Mouse (Mus musculus) left cerebral cortex, adult 8-10 months (tissue): ENCODE measurements around the gene Lin37. TPM values are rescaled to one million over a fixed set of nuclear protein-coding genes. Genes with fewer than 3 reads are reported as not detected.

Source experiments
- DNase-seq, 2 experiments: peaks; one replicate each; pipeline ENCODE4 v3.0.0; 2022; ENCODE audit warnings: low spot score in 2 of 2
- total RNA-seq, 4 experiments: library from RNA; stranded (reverse); gene quantifications; 2 replicates each; pipeline ENCODE4 v1.2.4; 2022

The Lin37 gene
- total RNA-seq, 4 experiments from 2014 or later = 33.8 to 45.0 (median 41.1) TPM

- DNase-seq = no peak
Observed at GRCm38 (mm10) chr7:30553810-30554584, 5.6 kb downstream of the Lin37 start.

GRCm38 (mm10) chr7:30553021-30553589 lies 6.5 kb downstream of the Lin37 start:
- DNase-seq = no peak

- peak; percentile 84 to 97 for DNase-seq
Observed at GRCm38 (mm10) chr7:30552102-30553020, 7.3 kb downstream of the Lin37 start, which contains the start of the genes Hspb6 and Proser3. TSS of gene Hspb6 (plus strand) at chr7:30552178. TSS of gene Proser3 (minus strand) at chr7:30552299.

- no peak for DNase-seq
Observed at GRCm38 (mm10) chr7:30551445-30552101, 8.1 kb downstream of the Lin37 start.

- DNase-seq = no peak
Observed at GRCm38 (mm10) chr7:30550603-30551002, 9.0 kb downstream of the Lin37 start.

- no peak for DNase-seq
Observed at GRCm38 (mm10) chr7:30549880-30550279, 9.8 kb downstream of the Lin37 start.

- DNase-seq = no peak
Observed at GRCm38 (mm10) chr7:30544327-30544726, 15.3 kb downstream of the Lin37 start.

GRCm38 (mm10) chr7:30540572-30540971 lies 19.1 kb downstream of the Lin37 start:
- no peak for DNase-seq

- DNase-seq = peak; percentile 88 to 98
Observed at GRCm38 (mm10) chr7:30534633-30535577, 24.7 kb downstream of the Lin37 start, which contains the start of gene Arhgap33. TSS of gene Arhgap33 (minus strand) at chr7:30535060.

GRCm38 (mm10) chr7:30533941-30534632 lies 25.6 kb downstream of the Lin37 start:
- no peak for DNase-seq

GRCm38 (mm10) chr7:30532931-30533330 lies 26.7 kb downstream of the Lin37 start:
- no peak for DNase-seq

GRCm38 (mm10) chr7:30531291-30531815 lies 28.3 kb downstream of the Lin37 start:
- DNase-seq = peak; percentile 58 to 85

- DNase-seq = no peak
Observed at GRCm38 (mm10) chr7:30526981-30527380, 32.7 kb downstream of the Lin37 start.

- no peak for DNase-seq
Observed at GRCm38 (mm10) chr7:30526399-30526798, 33.2 kb downstream of the Lin37 start.

- no peak for DNase-seq
Observed at GRCm38 (mm10) chr7:30525954-30526353, 33.7 kb downstream of the Lin37 start.

- DNase-seq = no peak
Observed at GRCm38 (mm10) chr7:30524487-30524886, 35.2 kb downstream of the Lin37 start.

GRCm38 (mm10) chr7:30522871-30523270 lies 36.8 kb downstream of the Lin37 start:
- DNase-seq = no peak

GRCm38 (mm10) chr7:30520856-30521255 lies 38.8 kb downstream of the Lin37 start:
- DNase-seq = no peak

- no peak for DNase-seq
Observed at GRCm38 (mm10) chr7:30520396-30520795, 39.2 kb downstream of the Lin37 start.
